Mouse (Mus musculus) neural tube, postnatal 0 days (tissue): Measurements from ENCODE around the gene Zfp74. TPM values are rescaled to one million over a fixed set of nuclear protein-coding genes. Genes with fewer than 3 reads are reported as not detected.

Experiments
- microRNA-seq: library from miRNA; unstranded; fragments of <30 nt; microRNA quantifications from one replicate; pipeline ENCODE4, GENCODE M21; 2016
- polyA plus RNA-seq: library from polyadenylated mRNA; unstranded; fragments of >200 nt; fragmentation: Nextera tagmentation; extraction: Ambion mirVana; gene quantifications from 2 replicates; pipeline ENCODE4 v1.2.1, GENCODE M21; 2015

Gene Zfp74
- polyA plus RNA-seq, result 14.1 and 18.0 TPM in 2 replicates

DNA sequence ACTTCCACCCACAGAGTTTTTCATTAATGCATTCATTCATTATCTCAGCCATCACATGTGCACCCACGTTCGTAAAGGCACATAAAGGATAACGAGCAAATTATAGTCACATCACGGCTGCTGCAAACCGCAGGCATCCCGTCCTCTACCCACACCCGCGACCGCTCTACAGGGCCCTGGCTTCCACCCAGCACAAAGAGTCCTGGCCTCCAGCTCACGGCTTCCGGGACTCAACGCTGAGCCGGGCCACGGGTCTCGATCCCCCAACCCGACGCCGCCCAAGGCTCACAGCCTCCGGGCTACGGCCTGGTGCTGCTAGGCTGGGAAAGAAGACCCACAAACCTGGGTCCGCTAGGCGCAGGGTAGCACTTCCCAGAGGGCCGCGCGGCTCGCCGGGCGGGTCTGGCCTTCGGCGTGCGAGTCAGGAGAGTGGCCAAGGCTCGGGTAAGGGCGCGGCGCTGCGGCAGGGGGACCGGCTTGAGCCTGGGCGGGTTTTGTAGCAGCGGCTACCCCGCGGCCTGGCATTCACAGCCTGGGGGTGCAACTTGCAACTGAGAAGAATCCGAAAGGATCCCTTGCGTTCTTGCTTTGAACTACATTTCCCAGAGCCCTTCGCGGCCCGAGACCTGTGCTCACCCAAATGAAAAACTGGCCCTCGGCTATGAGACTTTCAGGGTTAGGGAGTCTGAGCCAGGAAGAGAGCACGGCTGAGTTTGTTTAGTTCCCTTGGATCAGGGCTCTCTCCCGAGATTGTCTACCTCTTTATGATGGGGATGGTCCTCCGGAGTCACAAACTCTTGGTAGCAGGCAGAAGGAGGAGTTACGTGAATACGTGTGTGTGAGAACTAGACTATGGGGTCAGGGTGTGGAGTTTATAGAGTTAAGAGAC, at the start of gene Zfp74:
TSS of gene Zfp74 (minus strand) at position 577 of the 889 bp plus-strand sequence.

DNA sequence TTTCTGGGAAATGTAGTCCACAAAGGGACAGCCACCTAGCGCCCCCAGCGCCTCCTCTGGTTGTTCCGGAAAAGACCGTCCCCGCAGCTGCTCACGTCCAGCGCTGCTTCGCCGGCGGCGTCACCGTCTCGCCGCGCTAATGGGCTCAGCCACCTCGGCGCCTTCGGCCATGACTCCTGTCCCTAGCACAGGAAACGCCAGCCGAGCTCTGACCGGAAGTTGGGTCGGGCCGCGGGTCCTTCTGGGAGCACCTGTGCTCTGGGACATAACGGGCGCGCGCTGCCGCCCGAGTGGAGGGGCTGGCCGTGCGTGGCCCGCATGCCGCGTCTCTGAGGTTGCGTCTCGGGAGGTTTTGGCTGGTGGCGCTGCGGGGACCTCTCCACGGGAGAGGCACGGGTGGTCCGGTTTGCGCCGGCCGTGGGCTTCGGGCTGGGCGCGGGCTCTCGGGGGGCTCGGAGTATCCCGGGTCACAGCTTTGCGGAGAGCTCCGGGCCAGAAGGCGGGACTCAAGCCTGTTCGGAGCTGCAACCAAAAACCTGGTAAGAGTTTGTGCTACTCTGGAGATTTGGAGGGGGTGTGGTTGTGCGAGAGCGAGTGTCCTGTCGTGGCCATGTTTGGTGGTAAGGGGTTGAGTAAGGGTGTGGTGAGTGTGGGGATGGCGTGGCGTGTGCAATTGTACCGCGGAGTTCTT, 29.9 kb upstream of the Zfp74 start, which contains the start of gene Zfp568:
TSS of gene Zfp568 (plus strand) at position 266 of the 691 bp plus-strand sequence.

DNA sequence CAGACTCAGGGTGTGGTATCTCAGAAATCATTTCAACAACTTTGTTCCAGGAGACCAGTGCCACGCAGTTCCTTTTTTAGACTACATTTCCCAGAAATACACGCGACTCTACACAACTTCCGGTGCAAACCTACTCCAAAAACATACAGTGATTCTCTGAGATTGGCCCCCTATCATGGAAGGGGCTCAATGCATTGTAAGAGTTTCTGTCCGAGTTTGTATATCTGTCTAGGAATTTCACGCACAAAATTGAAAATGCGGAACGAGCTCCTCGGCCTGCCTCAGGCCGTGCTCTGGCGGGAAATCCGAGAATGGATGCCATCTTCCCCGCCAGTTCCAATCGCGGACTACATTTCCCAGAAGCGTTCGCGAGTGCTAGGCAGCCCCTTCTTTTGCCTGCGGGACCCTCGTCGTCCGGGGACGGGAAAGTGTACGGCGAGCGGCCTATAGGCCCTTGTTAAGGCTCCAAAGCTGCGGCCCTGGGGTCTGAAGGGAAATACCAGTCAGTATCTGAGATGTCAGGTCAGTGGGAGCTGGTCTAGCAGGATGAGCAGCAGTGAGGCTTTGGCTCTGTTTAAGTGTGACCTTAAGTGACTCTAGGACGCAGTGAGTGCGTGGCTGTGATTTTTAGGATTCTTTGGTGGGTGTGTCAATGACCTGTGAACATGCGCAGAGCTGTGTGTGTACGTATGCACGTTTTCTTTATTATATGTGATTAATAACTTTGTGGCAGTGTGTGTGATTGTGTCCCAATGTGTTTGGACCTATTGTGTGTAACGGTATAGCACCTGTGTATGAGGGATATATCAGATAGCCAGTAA, 45.5 kb downstream of the Zfp74 start, which contains the start of gene Zfp383:
TSS of gene Zfp383 (plus strand) at position 94 of the 821 bp plus-strand sequence.

DNA sequence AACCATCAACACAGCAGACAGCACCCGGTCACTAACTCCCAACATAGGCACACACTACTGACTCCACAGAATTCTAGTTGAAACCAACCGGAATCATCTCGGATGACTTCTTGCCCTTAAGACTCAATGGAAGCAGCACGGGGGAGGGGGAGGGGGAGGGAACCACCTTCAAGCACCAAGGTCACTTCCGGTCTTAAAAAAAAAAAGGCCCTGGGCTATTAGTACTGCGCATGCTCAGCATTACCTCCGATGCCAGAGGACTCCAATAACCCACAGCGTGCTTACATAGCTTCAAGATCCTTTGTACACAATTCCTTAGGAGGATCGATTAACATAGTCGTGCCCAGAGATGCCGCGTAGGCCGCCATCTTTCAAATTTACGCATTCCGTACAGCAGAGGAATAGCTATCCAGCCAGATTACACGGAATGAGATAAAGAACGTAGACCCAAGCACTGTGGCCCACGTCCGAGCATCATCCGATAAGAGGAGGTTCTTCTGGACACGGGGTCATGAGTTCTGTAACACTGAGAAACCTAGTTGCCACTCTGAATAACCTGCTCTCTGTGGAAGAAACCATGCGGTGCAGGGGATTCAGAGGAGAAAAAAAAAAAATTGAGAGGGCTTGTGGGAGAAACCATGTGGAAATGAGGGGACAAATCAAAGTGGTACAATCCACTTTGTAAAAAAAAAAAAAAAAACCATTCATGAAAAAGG, 47.8 kb downstream of the Zfp74 start, which contains the start of gene Zfp27:
TSS of gene Zfp27 (minus strand) at position 607 of the 716 bp plus-strand sequence.

Small RNA genes lying within 50 kb of the gene (microRNA-seq; reads per million reads assigned to microRNA genes)
- gene Mir7668, result not detected

Other genes starting within 250 kb of the Zfp74 start
- gene Catsperg2, start 227.1 kb downstream of the Zfp74 start, polyA plus RNA-seq, result 0.06 and 0.14 TPM in 2 replicates
- 7.3 and 7.4 TPM in 2 replicates for gene Zfp84, start 185.5 kb downstream of the Zfp74 start, polyA plus RNA-seq
- 11.2 and 12.6 TPM in 2 replicates for gene Zfp30, start 170.1 kb downstream of the Zfp74 start, polyA plus RNA-seq
- gene Zfp790, start 138.0 kb downstream of the Zfp74 start, polyA plus RNA-seq, result 11.8 and 12.5 TPM in 2 replicates
- gene Zfp940, start 100.4 kb downstream of the Zfp74 start, polyA plus RNA-seq, result 9.0 and 10.2 TPM in 2 replicates
- 13.2 and 14.1 TPM in 2 replicates for gene Zfp420, start 94.1 kb downstream of the Zfp74 start, polyA plus RNA-seq
- gene Zfp27, start 47.5 kb downstream of the Zfp74 start, polyA plus RNA-seq, result 9.3 and 9.5 TPM in 2 replicates
- 3.9 and 4.0 TPM in 2 replicates for gene Zfp383, start 45.9 kb downstream of the Zfp74 start, polyA plus RNA-seq
- 3.5 and 3.8 TPM in 2 replicates for gene Zfp568, start 29.9 kb upstream of the Zfp74 start, polyA plus RNA-seq
- gene Zfp14, start 97.3 kb upstream of the Zfp74 start, polyA plus RNA-seq, result 7.7 and 8.9 TPM in 2 replicates
- 6.1 and 7.4 TPM in 2 replicates for gene Zfp82, start 118.8 kb upstream of the Zfp74 start, polyA plus RNA-seq
- gene Gm26920, start 136.3 kb upstream of the Zfp74 start, polyA plus RNA-seq, result 1.3 TPM in 1 of 2 replicates, not detected in the other
- gene Zfp566, start 136.4 kb upstream of the Zfp74 start, polyA plus RNA-seq, result 14.9 and 16.5 TPM in 2 replicates
- gene Zfp260, start 140.7 kb upstream of the Zfp74 start, polyA plus RNA-seq, result 43.7 and 49.3 TPM in 2 replicates
- gene Zfp382, start 167.9 kb upstream of the Zfp74 start, polyA plus RNA-seq, result 13.8 and 20.1 TPM in 2 replicates
- gene Zfp146, start 215.7 kb upstream of the Zfp74 start, polyA plus RNA-seq, result 7.4 and 8.8 TPM in 2 replicates
- gene Cox7a1, start 230.1 kb upstream of the Zfp74 start, polyA plus RNA-seq, result 5.8 and 7.4 TPM in 2 replicates
- gene Capns1, start 244.7 kb upstream of the Zfp74 start, polyA plus RNA-seq, result 112 and 118 TPM in 2 replicates